Mouse (Mus musculus): ENCODE measurements around the gene Epb41l1. TPM values are rescaled to one million over a fixed set of nuclear protein-coding genes. Genes with fewer than 3 reads are reported as not detected.

Epb41l1 gene
- total and polyA plus RNA-seq, 3 experiments: 7.3 to 8.2 (median 7.6) TPM

DNA sequence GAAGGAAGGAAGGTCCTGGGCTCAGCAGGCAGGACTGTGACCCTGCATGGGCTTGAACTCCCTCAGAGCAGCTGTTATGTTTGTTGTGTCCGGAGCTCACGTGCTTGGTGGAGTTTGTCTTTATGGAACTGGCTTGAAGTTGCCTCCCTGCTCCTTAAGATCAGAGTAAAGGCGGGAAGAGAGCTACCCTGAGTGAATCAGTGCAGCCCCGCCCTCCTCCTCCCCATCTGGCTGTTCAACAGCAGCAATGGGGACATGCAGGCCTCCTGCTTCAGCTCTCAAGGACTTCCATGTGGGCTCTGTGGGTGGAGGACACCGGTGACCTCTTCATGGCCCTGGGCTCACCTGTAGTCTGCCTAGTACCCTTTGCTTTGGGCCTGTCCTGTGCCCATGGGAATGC, 71.1 kb downstream of the Epb41l1 start:
- intact Hi-C loops (cut with DNase I): no loop called here

GRCm38 (mm10) chr2:156493766-156494165, 73.1 kb downstream of the Epb41l1 start:
- H3K9ac ChIP-seq (ENCODE audit: low read depth, low read length): no peak overlapping the region
- intact Hi-C loops (cut with DNase I): no loop called here
- H3K27ac ChIP-seq: no peak overlapping the region
- DNase-seq: no peak
- WGBS: 64% methylated on average over 9 of the region's 9 CpGs
- no peaks in the 10 kb centered on the region for H3K79me2 ChIP-seq (replicated peaks; ENCODE audit: control insufficient read depth, insufficient read depth, low read length)
- H3K4me1 ChIP-seq (ENCODE audit: control insufficient read depth, insufficient read depth, low read length): no peaks in the 10 kb centered on the region
- no peaks in the 10 kb centered on the region for H3K27me3 ChIP-seq (ENCODE audit: control insufficient read depth, insufficient read depth, low read length)
- H3K36me3 ChIP-seq (ENCODE audit: control insufficient read depth, insufficient read depth, low read length): no peaks in the 10 kb centered on the region
- no peak for TF ChIP-seq CTCF (IDR thresholded peaks at IDR 0.05)
- TF ChIP-seq POLR2A (IDR thresholded peaks at IDR 0.05; ENCODE audit: insufficient read depth, low read depth, low read length): no peak
- TF ChIP-seq EP300 (IDR thresholded peaks at IDR 0.05; ENCODE audit: insufficient read depth, low read depth, low read length): no peak
- no peak overlapping the region for H3K4me3 ChIP-seq

More for the DNA sequence above, 71.1 kb downstream of the Epb41l1 start:
- no peak overlapping the region for H3K4me3 ChIP-seq
- H3K36me3 ChIP-seq (ENCODE audit: control insufficient read depth, insufficient read depth, low read length): no peaks in the 10 kb centered on the region
- no peak for DNase-seq
- TF ChIP-seq CTCF (IDR thresholded peaks at IDR 0.05): no peak
- TF ChIP-seq EP300 (IDR thresholded peaks at IDR 0.05; ENCODE audit: insufficient read depth, low read depth, low read length): no peak
- TF ChIP-seq POLR2A (IDR thresholded peaks at IDR 0.05; ENCODE audit: insufficient read depth, low read depth, low read length): no peak
- no peaks in the 10 kb centered on the region for H3K79me2 ChIP-seq (replicated peaks; ENCODE audit: control insufficient read depth, insufficient read depth, low read length)
- no peak overlapping the region for H3K9ac ChIP-seq (ENCODE audit: low read depth, low read length)
- 77% methylated on average over 5 of the region's 5 CpGs for WGBS
- H3K27ac ChIP-seq: no peak overlapping the region
- H3K4me1 ChIP-seq (ENCODE audit: control insufficient read depth, insufficient read depth, low read length): no peaks in the 10 kb centered on the region
- H3K27me3 ChIP-seq (ENCODE audit: control insufficient read depth, insufficient read depth, low read length): no peaks in the 10 kb centered on the region

GRCm38 (mm10) chr2:156494465-156494864, 73.8 kb downstream of the Epb41l1 start:
- Histone ChIP-seq H3K27me3 (ENCODE audit: control insufficient read depth, insufficient read depth, low read length) (no peaks in the 10 kb centered on the region), H3K9ac (ENCODE audit: low read depth, low read length) (no peak overlapping the region), H3K4me1 (ENCODE audit: control insufficient read depth, insufficient read depth, low read length) (no peaks in the 10 kb centered on the region), H3K4me3 (no peak overlapping the region), H3K79me2 (replicated peaks; ENCODE audit: control insufficient read depth, insufficient read depth, low read length) (no peaks in the 10 kb centered on the region), H3K36me3 (ENCODE audit: control insufficient read depth, insufficient read depth, low read length) (no peaks in the 10 kb centered on the region), H3K27ac (no peak overlapping the region)
- WGBS: 70% methylated on average over 9 of the region's 9 CpGs
- intact Hi-C loops (cut with DNase I): no loop called here
- DNase-seq: no peak
- TF ChIP-seq EP300 (IDR thresholded peaks at IDR 0.05; ENCODE audit: insufficient read depth, low read depth, low read length) (no peak), CTCF (IDR thresholded peaks at IDR 0.05) (no peak), POLR2A (IDR thresholded peaks at IDR 0.05; ENCODE audit: insufficient read depth, low read depth, low read length) (no peak)

DNA sequence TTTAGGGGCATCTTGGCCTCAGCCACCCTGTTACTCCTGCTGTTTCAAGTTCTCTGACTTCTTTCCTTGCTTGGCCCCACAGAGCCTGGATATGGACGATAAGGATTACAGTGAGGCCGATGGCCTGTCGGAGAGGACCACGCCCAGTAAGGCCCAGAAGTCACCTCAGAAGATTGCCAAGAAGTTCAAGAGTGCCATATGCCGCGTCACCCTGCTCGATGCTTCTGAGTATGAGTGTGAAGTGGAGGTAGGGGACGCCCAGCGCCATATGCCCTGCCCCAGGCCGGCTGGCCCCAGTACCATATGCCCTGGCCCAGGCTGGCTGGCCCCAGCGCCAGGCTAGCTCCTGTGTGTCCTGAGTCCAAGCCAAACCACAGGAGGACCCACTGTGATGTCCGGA, 74.2 kb downstream of the Epb41l1 start:
- H3K9ac ChIP-seq (ENCODE audit: low read depth, low read length): no peak overlapping the region
- WGBS: 86% methylated on average over 12 of the region's 12 CpGs
- H3K27ac ChIP-seq: no peak overlapping the region
- H3K79me2 ChIP-seq (replicated peaks; ENCODE audit: control insufficient read depth, insufficient read depth, low read length): no peaks in the 10 kb centered on the region
- TF ChIP-seq POLR2A (IDR thresholded peaks at IDR 0.05; ENCODE audit: insufficient read depth, low read depth, low read length) (no peak), EP300 (IDR thresholded peaks at IDR 0.05; ENCODE audit: insufficient read depth, low read depth, low read length) (no peak), CTCF (IDR thresholded peaks at IDR 0.05) (no peak)
- H3K27me3 ChIP-seq (ENCODE audit: control insufficient read depth, insufficient read depth, low read length): no peaks in the 10 kb centered on the region
- H3K4me1 ChIP-seq (ENCODE audit: control insufficient read depth, insufficient read depth, low read length): no peaks in the 10 kb centered on the region
- H3K4me3 ChIP-seq: no peak overlapping the region
- no peaks in the 10 kb centered on the region for H3K36me3 ChIP-seq (ENCODE audit: control insufficient read depth, insufficient read depth, low read length)
- intact Hi-C loops (cut with DNase I): no loop called here
- DNase-seq: no peak

- H3K9ac ChIP-seq (ENCODE audit: low read depth, low read length): no peak overlapping the region
- no peaks in the 10 kb centered on the region for H3K27me3 ChIP-seq (ENCODE audit: control insufficient read depth, insufficient read depth, low read length)
- no peak overlapping the region for H3K27ac ChIP-seq
- DNase-seq: no peak
- WGBS: 71% methylated on average over 5 of the region's 5 CpGs
- no peak for TF ChIP-seq CTCF (IDR thresholded peaks at IDR 0.05)
- TF ChIP-seq POLR2A (IDR thresholded peaks at IDR 0.05; ENCODE audit: insufficient read depth, low read depth, low read length): no peak
- TF ChIP-seq EP300 (IDR thresholded peaks at IDR 0.05; ENCODE audit: insufficient read depth, low read depth, low read length): no peak
- intact Hi-C loops (cut with DNase I): no loop called here
- no peaks in the 10 kb centered on the region for H3K79me2 ChIP-seq (replicated peaks; ENCODE audit: control insufficient read depth, insufficient read depth, low read length)
- H3K4me1 ChIP-seq (ENCODE audit: control insufficient read depth, insufficient read depth, low read length): no peaks in the 10 kb centered on the region
- no peak overlapping the region for H3K4me3 ChIP-seq
- H3K36me3 ChIP-seq (ENCODE audit: control insufficient read depth, insufficient read depth, low read length): no peaks in the 10 kb centered on the region
Measured at GRCm38 (mm10) chr2:156496816-156497566, 76.3 kb downstream of the Epb41l1 start.

- peak; percentile 32 to 59 for DNase-seq
Measured at GRCm38 (mm10) chr2:156497915-156498314, 77.2 kb downstream of the Epb41l1 start.

More at GRCm38 (mm10) chr2:156497915-156498314, 77.2 kb downstream of the Epb41l1 start:
- Histone ChIP-seq H3K36me3 (ENCODE audit: control insufficient read depth, insufficient read depth, low read length) (no peaks in the 10 kb centered on the region), H3K9ac (ENCODE audit: low read depth, low read length) (no peak overlapping the region), H3K4me3 (no peak overlapping the region), H3K79me2 (replicated peaks; ENCODE audit: control insufficient read depth, insufficient read depth, low read length) (no peaks in the 10 kb centered on the region), H3K4me1 (ENCODE audit: control insufficient read depth, insufficient read depth, low read length) (no peaks in the 10 kb centered on the region), H3K27me3 (ENCODE audit: control insufficient read depth, insufficient read depth, low read length) (no peaks in the 10 kb centered on the region), H3K27ac (no peak overlapping the region)
- 68% methylated on average over 5 of the region's 5 CpGs for WGBS
- intact Hi-C loops (cut with DNase I): no loop called here
- TF ChIP-seq POLR2A (IDR thresholded peaks at IDR 0.05; ENCODE audit: insufficient read depth, low read depth, low read length) (no peak), CTCF (IDR thresholded peaks at IDR 0.05) (peak; percentile 80), EP300 (IDR thresholded peaks at IDR 0.05; ENCODE audit: insufficient read depth, low read depth, low read length) (no peak)

Data from heart, adult 2 months (tissue).